Mouse (Mus musculus) gastrocnemius, postnatal 25 days (tissue): ENCODE results near the gene Cemip2. TPM values are rescaled to one million over a fixed set of nuclear protein-coding genes. Genes with fewer than 3 reads are reported as not detected.

Source experiments
- DNase-seq: peaks from one replicate; pipeline ENCODE4 v3.0.0; 2022
- total RNA-seq, 2 experiments: library from RNA; stranded (reverse); gene quantifications; 1 replicate in 1 of 2; 2 replicates in 1 of 2; pipeline ENCODE4 v1.2.3; 2021

Gene Cemip2
- total RNA-seq, 2 experiments from 2014 or later = 5.8 to 7.4 TPM

- no peak for DNase-seq
Observed at GRCm38 (mm10) chr19:21814433-21815020, 36.4 kb downstream of the Cemip2 start.

DNA sequence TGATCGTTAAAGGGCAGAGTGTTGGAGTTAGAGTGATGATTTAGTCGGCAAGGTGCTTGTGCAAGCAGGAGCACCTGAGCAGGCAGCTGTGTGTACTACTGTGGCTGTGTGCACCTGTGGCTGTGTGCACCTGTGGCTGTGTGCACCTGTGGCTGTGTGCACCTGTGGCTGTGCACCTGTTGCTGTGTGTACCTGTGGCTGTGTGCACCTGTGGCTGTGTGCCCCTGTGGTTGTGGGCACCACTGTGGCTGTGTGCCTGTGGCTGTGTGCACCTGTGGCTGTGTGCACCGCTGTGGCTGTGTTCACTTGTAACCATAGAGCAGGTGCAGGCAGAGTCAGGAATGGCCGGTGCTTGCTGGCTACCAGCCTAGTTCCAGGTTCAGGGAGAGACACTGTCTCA is 38.1 kb downstream of the Cemip2 start:
- no peak for DNase-seq

GRCm38 (mm10) chr19:21818021-21818725 is 40.0 kb downstream of the Cemip2 start:
- no peak for DNase-seq

DNA sequence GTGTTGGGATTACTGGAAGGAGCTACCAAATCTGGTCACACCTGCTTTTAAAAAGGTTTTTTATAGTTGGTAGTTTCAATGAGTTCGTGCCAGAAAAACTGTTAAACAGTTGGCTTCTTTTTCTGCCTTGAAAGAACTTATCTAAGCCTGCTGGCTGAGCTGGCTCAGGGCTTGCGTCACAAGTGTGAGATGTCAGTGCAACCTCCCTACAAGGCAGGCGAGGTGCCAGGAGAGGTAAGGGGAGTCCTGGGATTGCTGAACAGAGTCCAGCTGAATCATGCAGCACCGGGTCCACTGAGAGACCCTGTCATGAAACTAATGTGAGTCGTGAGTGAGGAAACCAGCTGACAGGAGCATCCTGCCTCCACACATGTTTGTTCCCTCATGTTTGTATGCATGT is 41.4 kb downstream of the Cemip2 start:
- DNase-seq = no peak

DNA sequence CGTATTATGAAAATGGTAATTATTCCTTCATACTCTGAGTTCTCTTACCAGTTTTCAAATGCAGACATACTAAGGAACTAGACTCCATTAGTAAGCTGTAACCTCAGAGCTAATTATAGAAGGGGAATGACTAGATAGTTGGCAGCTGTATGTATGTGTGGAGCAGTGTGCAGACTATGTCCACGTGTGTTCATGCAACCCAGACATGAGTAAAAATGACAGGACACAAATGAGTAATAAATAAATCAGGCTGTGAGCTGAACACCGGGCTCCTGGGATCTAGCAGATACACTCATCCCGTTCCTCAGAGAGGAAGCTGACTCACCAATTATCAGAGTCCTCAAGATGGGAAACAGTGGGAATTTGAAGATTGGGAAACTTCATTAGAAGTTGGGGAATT is 42.0 kb downstream of the Cemip2 start:
- DNase-seq = no peak

GRCm38 (mm10) chr19:21821877-21822276 is 43.7 kb downstream of the Cemip2 start:
- DNase-seq = peak; percentile 18

DNA sequence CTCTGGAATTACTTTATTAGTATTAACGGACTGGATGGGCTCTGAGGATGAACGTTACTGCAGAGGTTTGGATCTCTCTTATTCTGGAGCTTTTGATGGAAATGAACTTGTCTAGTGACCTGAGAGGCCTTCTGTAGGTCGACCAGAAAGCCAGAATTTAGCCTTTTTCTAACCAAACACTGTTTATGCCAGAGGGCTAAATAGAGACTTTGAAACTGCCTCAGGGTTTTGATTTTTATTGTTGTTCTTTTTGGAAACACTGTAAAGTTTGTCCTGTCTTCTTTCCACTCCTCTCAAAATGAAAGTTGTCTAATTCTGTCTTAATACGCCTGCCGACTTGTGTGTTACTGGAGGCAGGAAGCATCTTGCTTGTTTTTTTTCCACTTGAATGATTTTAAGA is 46.0 kb downstream of the Cemip2 start:
- DNase-seq = no peak

- DNase-seq = no peak
Observed at GRCm38 (mm10) chr19:21825128-21825885, 47.2 kb downstream of the Cemip2 start.

DNA sequence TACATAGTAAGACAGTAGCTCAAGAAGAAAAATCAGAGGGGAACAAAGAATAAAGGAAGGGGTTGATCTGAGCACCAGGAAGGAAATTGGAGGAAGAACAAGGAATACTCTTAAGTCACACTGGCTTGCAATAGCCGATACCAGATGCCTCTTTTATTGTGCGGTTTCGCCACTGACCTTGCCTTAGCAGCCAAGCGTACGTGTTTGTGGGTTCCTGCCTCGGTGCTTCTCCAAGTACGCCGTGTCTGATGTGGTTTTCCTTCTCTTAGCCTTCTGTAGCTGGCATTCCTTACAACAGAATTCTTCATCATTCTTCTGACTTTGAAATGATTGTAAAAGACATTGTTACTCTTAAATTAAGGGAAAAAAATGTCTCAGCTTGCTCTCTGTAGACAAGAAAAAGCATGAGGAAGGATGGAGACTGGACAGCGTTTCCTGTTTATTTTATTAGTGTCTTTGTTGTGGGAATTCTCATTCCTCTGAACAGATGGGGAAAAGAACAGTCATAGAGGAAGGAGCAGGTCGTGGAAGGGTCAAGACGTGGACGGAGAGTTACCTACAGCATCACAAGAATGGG is 55.4 kb downstream of the Cemip2 start:
- DNase-seq = no peak

DNA sequence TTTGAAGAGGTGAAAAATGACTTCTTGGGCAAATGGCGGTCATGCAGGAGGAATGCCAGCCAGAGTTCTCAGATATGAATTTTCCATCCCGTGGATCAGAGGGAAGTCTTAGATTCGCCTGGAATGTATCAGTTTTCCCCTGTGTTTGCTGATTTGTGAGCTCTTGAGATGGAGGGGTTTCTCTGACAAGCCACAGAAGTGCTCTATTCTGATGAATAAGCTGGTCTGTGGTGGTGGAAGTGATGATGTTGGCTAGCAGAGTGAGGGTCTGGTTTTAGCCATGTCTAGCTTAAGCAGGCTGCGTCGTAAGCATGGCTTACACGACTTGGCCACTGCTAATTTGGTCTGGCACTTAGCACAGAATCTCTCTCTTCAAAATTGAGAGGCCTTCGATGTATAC is 56.8 kb downstream of the Cemip2 start:
- DNase-seq = no peak

GRCm38 (mm10) chr19:21850721-21851120 is 72.6 kb downstream of the Cemip2 start:
- no peak for DNase-seq

- no peak for DNase-seq
Observed at GRCm38 (mm10) chr19:21854526-21855228, 76.5 kb downstream of the Cemip2 start.

GRCm38 (mm10) chr19:21855421-21856128 is 77.4 kb downstream of the Cemip2 start:
- no peak for DNase-seq

- DNase-seq = no peak
Observed at GRCm38 (mm10) chr19:21858846-21859521, 80.8 kb downstream of the Cemip2 start.

DNA sequence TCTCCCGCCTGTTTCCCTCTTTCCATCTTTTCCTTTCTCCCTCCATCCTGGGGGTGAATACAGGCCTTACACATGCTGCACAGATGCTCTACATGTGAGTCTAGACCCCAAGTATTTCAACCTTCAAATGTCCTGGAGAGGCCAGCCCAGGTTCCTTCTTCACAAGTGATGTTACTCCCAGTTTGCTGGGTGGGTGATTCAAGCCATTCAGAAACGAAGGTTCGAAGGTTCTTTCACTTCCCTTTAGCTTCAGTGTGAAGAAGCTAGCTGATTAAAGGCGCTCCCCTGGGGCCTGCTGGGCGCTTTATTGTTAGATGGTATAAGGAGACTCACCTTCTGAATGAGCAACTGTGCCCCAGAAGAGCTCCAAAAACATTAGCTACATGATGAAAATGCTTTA is 82.0 kb downstream of the Cemip2 start:
- DNase-seq = no peak

DNA sequence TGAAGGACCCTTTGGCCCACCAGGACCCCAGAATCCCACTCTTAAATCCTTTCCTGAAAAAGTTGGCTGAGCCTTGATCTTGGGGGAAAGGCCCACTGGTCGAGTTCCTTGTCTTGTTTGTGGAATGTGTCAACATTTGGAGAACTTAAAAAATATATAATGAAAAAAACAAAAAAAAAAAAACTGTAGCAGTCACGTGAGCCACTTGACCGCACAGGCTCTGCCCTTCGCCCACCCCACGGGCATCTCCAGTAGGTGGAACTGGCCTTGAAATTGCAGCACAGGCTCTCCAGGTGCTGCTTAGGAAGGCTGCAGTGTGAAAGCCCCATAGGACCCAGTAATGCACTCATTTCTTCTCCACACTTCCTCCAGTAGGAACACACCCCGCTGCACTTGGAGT is 82.8 kb downstream of the Cemip2 start:
- DNase-seq = no peak

DNA sequence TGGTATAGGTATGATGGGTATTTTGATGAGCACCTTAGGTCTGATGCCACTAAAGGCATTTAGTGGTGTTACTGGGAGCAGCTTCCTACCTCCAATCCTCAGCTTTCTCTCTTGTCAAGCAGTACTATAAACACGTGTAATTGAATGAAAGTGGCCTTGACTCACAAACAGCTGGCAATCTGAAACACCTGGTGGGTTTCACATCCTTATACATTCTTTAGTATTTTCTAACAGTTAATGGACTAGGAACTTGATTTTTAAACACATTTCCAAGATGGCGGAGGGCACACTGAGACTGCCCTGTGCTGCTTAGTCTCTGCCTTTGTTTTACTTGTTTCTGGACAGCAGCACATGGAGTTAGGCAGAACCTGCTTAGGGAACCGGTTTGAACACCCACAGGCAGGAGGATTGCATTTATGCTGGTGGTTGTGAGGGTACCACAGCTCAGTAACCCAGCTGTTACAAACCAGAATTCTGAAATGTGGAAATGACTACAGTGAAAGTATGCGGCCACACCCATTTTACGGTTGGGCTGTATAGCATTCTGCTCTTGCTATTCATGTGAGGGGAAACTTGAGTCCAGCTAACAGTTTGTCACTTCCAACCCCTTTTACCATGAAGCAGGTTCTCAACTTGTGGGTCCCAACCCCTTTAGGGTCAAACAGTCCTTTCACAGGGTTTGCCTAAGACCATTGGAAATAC is 84.3 kb downstream of the Cemip2 start:
- no peak for DNase-seq

DNA sequence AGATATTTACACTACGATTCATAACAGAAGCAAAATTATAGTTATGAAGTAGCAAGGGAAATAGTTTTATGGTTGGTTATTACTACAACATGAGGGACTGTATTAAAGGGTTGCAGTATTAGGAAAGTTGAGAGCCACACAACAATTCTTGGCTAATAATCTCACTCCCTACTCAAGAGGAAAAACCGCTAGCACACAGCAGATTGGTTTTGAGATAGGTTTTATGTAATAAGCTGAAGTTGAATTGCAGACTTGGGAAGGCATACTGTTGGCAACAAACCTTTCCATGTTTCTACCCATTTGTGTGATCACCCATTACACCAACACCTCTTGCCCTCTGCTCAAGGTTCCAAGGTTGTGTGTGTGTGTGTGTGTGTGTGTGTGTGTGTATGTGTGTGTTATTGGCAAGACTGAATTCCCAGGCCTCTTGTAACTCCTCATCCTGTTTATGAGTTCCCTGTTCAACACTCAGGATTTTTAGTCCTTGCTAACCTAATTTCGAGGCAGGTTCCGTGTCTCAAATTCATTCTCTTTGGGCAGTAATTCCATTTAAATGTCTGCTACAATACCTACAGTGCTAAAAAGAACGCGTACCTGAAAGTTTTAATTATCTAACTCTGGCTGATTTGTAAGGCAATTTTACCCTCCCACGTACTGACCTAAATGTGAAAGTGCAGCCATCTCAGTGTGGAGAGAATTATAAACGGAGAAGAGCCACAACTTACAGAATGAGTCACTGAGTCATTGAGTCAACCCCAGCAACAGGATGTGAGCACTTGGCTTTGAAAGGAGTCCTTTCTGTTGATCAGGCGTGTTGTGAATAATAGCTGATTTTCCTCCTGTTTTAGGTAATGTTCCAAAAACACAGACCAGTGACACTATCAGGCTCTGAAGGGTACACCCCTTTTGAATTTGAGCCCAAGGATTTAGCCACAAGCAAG is 85.1 kb downstream of the Cemip2 start:
- no peak for DNase-seq
